In the genomic region with DNA sequence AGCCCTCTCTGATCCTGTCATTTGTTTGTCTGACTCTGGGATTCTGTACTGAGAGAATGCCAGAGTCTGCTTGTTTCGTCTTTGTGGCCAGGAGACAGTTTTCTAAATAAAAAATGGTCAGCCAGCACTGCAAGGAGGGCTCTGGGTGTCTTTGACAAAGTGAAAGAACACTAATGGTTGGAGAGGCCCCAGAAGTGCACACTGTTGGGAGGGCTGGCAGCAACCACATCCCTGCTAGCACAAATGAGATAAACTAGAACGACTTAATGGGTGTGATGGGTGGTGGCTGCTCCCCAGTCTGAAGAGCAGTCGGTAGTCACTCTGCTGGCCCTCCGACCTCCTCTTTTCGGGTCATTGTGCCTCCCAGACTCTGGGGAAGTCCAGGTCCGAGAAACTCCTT, we compare ENCODE assay signal across 7 mouse cellular contexts. TPM values are rescaled to one million over a fixed set of nuclear protein-coding genes. Genes with fewer than 3 reads are reported as not detected.
DNase-seq lines count a peak whose midpoint lies in the region; ATAC-seq lines count a peak whose summit lies in the region.

No protein-coding gene starts in this region.

- no peaks in the 10 kb centered on the region for H3K9me3 ChIP-seq in forebrain, embryonic 15.5 days
- no peaks in the 10 kb centered on the region for H3K9me3 ChIP-seq in liver, embryonic 11.5 days (ENCODE audit: control insufficient read depth, low read length)
- H3K9me3 ChIP-seq in stomach, embryonic 16.5 days (replicated peaks; ENCODE audit: control insufficient read depth, low read length), result no peaks in the 10 kb centered on the region

- H3K4me1 ChIP-seq in forebrain, embryonic 15.5 days, result peaks cover 64% of the 10 kb centered on the region
- H3K4me1 ChIP-seq in liver, embryonic 11.5 days (replicated peaks; ENCODE audit: control insufficient read depth, insufficient read depth, low read length), result peaks cover 49% of the 10 kb centered on the region
- H3K4me1 ChIP-seq in stomach, embryonic 16.5 days (ENCODE audit: control insufficient read depth, insufficient read depth, low read length), result peaks cover 55% of the 10 kb centered on the region

- H3K36me3 ChIP-seq in forebrain, embryonic 15.5 days, result 0 out of 2 replicates have a peak, but pooled peaks cover 6% of the 10 kb centered on the region
- H3K36me3 ChIP-seq in liver, embryonic 11.5 days (ENCODE audit: control insufficient read depth, insufficient read depth, low read length), result peaks cover 27% of the 10 kb centered on the region
- H3K36me3 ChIP-seq in stomach, embryonic 16.5 days (ENCODE audit: control insufficient read depth, insufficient read depth, low read length), result no peaks in the 10 kb centered on the region

- peak overlapping the region; percentile 76 for H3K4me2 ChIP-seq in forebrain, embryonic 15.5 days (replicated peaks)
- H3K4me2 ChIP-seq in liver, embryonic 11.5 days, result peak overlapping the region; percentile 95
- peak overlapping the region; percentile 81 for H3K4me2 ChIP-seq in stomach, embryonic 16.5 days (ENCODE audit: low read depth, low read length)

- 18% methylated on average over 6 of the region's 6 CpGs for WGBS in forebrain, embryonic 15.5 days
- 28% methylated on average over 6 of the region's 6 CpGs for WGBS in liver, embryonic 11.5 days
- 21% methylated on average over 6 of the region's 6 CpGs for WGBS in stomach, embryonic 16.5 days

- peak overlapping the region; percentile 98 for H3K27ac ChIP-seq in forebrain, embryonic 15.5 days (replicated peaks)
- no peak overlapping the region for H3K27ac ChIP-seq in liver, embryonic 11.5 days (ENCODE audit: low read depth, low read length)
- H3K27ac ChIP-seq in stomach, embryonic 16.5 days (ENCODE audit: low read length), result 0 out of 2 replicates have a peak overlapping the region, but pooled peaks have one; percentile 12

- peak; percentile 3 for DNase-seq in retina, postnatal 1 day
- no peak for DNase-seq in retina, embryonic 14.5 days (ENCODE audit: low spot score)
- no peak for DNase-seq in liver, embryonic 11.5 days (ENCODE audit: low spot score)
- DNase-seq in right cerebral cortex, postnatal 25 days, result no peak
- DNase-seq in layer of hippocampus, adult 9-11 months, result no peak

- peak overlapping the region; percentile 89 for H3K9ac ChIP-seq in forebrain, embryonic 15.5 days (replicated peaks)
- H3K9ac ChIP-seq in liver, embryonic 11.5 days (ENCODE audit: low read depth, low read length), result 0 out of 2 replicates have a peak overlapping the region, but pooled peaks have one; percentile 1
- peak overlapping the region; percentile 55 for H3K9ac ChIP-seq in stomach, embryonic 16.5 days (ENCODE audit: low read length)

- no peaks in the 10 kb centered on the region for H3K27me3 ChIP-seq in forebrain, embryonic 15.5 days
- H3K27me3 ChIP-seq in liver, embryonic 11.5 days (replicated peaks; ENCODE audit: control insufficient read depth, insufficient read depth, low read length), result peaks cover 13% of the 10 kb centered on the region
- no peaks in the 10 kb centered on the region for H3K27me3 ChIP-seq in stomach, embryonic 16.5 days (ENCODE audit: control insufficient read depth, insufficient read depth, low read length)

- no peak for ATAC-seq in forebrain, embryonic 15.5 days (replicated peaks)
- peak; percentile 53 for ATAC-seq in liver, embryonic 11.5 days (replicated peaks; ENCODE audit: low FRiP score)
- no peak for ATAC-seq in stomach, embryonic 16.5 days (ENCODE audit: insufficient read depth, low FRiP score)

- peak overlapping the region; percentile 73 for H3K4me3 ChIP-seq in forebrain, embryonic 15.5 days
- peak overlapping the region; percentile 96 for H3K4me3 ChIP-seq in liver, embryonic 11.5 days (ENCODE audit: low read depth, low read length)
- H3K4me3 ChIP-seq in stomach, embryonic 16.5 days (replicated peaks; ENCODE audit: low read length), result peak overlapping the region; percentile 82

RNA-seq across cellular contexts. Expression of gene 2700081O15Rik, which starts 1.7 kb away (rescaled TPM):
- 27.8 and 29.3 TPM in 2 replicates for polyA plus RNA-seq in forebrain, embryonic 15.5 days (2015; fragmentation: Nextera tagmentation; extraction: Ambion mirVana)
- polyA plus RNA-seq in liver, embryonic 11.5 days (2014; fragmentation: Nextera tagmentation; extraction: Ambion mirVana), result 3.5 and 4.8 TPM in 2 replicates
- polyA plus RNA-seq in stomach, embryonic 16.5 days (2015; fragmentation: Nextera tagmentation; extraction: Ambion mirVana), result 4.6 and 5.0 TPM in 2 replicates

RNA-seq across cellular contexts. Expression of gene Spindoc, which starts 36.3 kb away (rescaled TPM):
- 38.7 and 43.9 TPM in 2 replicates for polyA plus RNA-seq in forebrain, embryonic 15.5 days (2015; fragmentation: Nextera tagmentation; extraction: Ambion mirVana)
- 16.2 and 16.7 TPM in 2 replicates for polyA plus RNA-seq in liver, embryonic 11.5 days (2014; fragmentation: Nextera tagmentation; extraction: Ambion mirVana)
- 19.8 and 22.5 TPM in 2 replicates for polyA plus RNA-seq in stomach, embryonic 16.5 days (2015; fragmentation: Nextera tagmentation; extraction: Ambion mirVana)

Comparison
In these comparisons a context has a peak if more than half of its experiments do, and no peak if none do; other contexts are left out.
1. H3K9ac ChIP-seq: peak in every context shown above with its lines; median percentile 89 in forebrain, embryonic 15.5 days; 55 in stomach, embryonic 16.5 days; 1 in liver, embryonic 11.5 days.